Mouse (Mus musculus) kidney, adult 18-20 months (tissue): ENCODE measurements around the gene Lyzl4.
A peak's percentile ranks its signal among the peaks of the same experiment; 100 is the strongest.

Source experiments
- DNase-seq: peaks from one replicate; pipeline ENCODE4 v3.0.0; 2021

Lyzl4 gene

DNA sequence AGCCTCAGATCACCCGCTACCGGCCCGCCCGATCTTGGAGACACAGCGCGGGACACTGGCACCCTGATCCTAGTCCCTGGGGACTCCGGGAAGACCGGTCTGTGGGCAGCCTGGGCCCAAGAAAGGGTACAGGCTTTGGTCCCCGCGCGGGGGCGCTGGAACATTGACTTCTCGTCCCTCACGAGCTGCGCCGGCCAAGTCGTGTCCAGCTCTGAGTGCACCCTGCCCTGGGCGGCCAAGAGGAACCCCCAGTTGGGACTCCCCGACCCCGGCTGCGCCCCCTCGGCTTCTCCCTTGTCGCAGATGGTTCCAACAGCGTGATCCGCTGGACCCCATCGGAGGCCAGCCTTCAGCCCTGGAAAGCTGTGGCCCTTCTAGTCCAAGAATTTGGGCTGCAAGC lies at the start of gene Lyzl4:
Gene Lyzl4, minus strand, starts transcription at position 96 of the 400 bp plus-strand sequence.
- DNase-seq, result peak; percentile 81

DNA sequence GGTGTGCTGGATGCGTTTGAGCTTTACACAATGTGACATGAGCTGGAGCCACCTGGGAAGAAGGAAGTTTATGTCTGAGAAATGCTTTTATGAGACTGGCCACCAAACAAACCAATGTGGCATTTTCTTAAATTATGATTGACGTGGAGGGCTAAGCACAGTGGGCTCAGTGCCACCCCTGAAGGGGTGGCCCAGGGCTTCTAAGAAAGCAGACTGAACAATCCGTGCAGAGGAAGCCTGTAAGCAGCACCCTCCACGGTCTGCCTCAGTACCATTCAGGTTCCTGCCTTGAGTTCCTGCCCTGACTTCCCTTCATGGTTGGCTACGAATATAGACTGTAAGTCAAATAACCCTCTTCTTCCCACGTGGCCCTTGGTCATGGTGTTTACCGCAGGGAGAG lies 48.8 kb upstream of the Lyzl4 start:
- no peak for DNase-seq

DNA sequence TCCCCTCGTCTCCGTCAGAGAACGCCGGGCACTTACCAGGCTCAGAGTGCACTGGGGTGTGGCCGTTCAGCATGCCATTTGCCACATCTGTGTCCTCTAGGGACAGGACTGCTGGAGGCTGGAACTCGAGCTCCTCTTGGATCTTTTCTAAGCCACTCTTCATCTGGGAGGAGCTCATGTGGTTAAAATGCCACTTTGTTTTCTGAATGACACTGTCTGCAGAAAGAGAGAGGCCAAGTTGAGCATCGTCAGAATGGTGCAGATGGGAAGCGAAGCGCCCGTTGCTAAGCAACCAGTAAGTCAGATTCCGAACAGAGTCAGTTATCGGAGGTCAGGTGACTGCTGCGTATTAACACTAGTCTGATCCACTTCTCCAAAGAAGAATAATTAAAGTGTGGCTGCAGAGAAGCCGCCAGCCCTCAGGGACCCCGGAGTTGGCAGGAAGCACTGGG lies 48.3 kb upstream of the Lyzl4 start:
- no peak for DNase-seq

DNA sequence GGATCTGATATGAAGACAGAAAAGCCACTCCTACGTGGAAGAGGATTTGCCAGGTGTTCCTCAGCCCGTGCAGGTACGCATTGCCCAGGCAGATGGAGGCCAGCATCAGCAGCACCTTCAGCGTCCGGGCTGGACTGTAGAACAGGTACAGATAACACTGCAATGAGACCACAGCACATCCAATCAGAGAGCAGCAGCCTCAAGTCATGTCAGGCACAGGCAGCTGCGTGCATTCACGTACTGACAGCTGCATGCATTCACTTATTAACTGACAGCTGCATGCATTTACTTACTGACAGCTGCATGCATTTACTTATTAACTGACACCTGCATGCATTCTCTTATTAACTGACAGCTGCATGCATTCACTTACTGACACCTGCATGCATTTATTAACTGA lies 42.8 kb upstream of the Lyzl4 start:
- no peak for DNase-seq

DNA sequence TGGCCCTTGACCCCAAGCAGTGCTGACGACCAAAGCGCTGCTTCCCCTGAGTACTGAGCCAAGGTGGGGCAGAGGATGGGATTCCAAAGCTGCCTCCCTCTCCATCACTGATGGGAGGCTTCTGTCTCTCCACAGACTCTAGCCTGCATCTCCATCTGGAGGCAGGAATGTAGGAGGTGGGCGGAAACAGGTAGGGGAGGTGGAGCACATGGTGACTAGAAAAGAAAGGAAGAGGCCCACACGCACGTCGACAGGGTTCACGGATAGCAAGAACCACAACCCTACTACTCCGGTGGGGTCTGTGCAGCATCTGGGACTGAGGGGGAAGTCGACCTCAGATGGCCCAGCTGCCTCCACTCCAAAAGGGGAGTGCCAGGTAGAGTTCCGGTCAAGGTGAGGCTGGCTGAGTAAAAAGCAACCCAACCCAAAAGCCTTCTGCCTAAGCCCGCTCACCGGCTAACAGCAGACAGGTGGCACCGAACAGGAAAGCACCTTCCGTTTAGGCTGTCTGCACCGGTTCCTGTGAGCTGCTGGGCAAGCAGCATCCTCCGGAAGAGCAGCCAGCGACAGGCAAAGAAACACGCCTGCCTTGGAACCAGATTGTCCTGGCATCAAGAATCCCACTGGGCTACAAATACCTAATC lies 40.3 kb upstream of the Lyzl4 start:
- DNase-seq, result no peak

DNA sequence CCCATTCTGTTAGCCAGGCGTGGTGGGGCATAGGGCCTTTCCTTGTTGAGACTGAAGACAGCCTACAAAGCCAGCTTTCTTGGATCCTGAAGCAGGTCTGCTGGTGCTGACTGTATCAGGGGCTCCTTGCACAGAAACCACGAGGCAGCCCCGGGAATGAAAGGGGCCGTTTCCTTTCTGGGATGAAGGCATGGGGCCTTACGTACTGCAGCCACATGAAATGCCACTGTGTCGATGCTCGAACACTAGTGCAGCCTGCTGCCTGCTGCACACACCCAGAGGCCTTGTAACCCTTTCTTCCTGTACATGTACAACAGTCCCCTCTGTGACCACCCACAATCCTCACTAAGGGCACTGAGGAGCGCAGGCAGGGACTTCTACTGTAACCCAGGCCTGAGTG lies 39.3 kb upstream of the Lyzl4 start:
- DNase-seq, result no peak

DNA sequence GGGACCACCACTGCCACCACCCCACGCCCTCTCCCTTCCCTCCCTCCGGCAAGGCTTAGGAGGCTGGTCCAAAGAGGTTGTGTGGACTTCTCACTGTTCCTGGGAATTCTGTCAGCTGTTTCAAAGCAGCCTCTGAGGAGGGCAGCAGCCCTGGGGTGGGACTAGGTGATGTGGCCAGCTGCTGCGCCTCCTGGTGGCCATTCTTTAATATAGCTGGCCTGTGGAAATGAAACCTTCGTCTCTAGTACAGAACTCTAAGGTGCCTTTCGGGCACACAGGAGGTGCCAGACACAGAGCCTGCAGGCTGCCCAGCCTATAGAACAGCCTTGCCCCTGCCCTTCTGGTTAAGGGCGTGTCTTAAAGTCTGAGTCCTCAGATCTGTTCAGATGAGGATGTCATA lies 37.7 kb upstream of the Lyzl4 start:
- DNase-seq, result peak; percentile 41

DNA sequence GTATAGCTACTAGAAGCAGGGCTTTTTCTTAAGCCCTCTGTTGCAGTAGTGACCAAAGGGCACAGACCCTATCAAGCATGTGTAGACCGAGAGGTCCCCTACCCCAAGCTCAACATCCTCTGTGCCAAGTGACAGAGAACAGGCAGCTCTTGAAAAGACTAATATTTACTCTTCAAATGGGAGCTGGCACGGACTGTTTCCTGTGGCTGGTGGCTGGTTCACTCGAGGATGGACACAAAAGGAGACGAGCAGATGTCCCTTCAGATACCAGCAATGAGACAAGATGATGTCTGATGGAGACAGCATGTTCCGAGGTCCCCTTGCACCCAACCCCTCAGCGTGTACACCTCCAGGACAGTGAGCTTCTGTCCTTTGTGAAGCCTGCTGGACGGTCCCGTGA lies 35.6 kb upstream of the Lyzl4 start:
- no peak for DNase-seq

DNA sequence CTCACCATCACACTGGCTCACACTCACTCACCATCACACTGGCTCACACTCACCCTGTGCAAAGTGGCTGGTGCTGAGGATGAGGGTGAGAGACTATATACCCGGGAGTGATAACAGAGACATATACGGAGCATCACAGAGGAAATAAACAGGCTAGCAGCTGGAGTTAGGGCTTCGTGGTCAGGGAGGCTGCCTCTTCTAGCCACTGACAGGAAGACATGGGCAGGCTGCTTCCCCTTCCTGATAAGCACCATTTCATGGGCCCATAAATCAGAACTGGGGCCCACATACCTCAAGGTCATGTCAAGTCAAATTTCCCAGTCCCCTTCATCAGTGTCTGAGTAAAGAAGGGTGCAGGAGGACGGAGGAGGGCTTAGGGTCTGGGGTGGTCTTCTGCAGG lies 35.2 kb upstream of the Lyzl4 start:
- DNase-seq, result no peak

DNA sequence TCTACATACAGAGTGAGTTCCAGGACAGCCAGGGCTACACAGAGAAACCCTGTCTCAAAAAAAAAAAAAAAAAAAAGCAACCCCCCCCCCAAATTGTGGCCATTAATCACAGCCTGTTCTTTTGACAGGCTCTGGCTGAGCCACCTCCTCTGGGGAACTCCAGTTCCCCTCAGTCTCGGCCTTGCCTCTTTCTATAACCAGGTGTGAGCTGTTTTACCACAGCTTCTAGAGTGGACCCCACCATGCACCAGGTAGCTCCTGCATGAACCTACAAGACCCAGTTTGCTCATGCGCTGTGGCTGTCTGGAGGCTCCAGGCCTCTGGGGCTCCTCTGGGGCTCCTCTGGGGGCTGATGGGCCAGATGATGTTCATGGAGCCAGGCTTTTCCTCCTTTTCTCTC lies 33.7 kb upstream of the Lyzl4 start:
- no peak for DNase-seq

DNA sequence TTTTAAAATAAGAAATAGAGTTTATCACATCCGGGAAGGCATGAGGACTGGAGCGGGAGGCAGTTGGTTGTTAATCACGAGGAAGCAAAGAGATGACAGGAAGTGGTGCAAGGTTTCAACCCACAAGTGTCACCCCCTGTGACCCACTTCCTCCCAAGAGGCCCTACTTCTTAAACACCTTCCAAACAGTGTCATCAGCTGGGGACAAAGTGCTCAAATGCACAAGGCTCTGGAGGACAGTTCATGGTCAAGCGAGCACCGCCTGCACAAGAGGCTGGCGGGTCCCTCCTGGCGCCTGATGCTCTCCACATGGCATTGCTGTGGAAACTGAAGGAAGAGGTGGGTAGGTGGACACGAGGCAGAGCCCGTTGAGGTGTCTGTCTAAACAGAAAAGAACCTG lies 33.1 kb upstream of the Lyzl4 start:
- DNase-seq, result no peak

DNA sequence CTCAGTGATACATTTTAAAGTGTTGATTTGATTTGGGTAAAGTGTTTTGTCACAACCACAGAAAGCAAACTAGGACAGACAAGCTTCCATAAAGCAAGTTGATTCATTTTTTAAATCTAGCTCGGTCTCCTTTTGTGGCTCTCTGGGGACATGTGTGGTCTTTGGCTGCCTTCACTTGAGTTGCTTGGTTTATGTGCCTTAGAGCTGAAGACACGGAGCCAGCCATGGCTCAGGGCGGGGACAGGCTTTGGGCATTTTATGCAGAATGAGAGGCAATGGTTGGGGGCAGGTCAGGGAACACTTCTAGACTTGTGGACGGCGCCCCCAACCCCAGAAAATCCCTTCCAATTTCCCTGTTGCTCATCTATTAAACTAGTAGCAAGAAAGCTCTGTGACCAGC lies 31.8 kb upstream of the Lyzl4 start:
- no peak for DNase-seq

DNA sequence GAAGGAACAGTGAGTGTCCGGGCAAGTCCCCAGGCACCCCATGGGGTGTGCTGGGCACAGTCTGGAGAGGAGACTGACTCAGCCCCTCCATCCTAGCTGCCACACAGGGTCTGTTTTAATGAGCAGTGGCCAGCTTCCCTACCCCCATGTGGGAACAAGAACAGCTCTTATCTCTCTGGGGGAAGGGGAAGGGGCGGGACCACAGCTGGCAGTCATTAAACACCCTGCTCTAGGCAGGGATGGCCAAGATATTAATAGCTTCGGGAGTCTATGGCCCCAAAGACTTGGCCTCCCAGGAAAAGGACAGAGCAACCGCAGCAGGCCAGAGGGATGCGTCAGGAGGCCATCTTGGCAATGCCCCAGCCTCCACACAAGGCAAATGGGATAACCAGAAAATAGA lies 30.4 kb upstream of the Lyzl4 start:
- DNase-seq, result peak; percentile 16

DNA sequence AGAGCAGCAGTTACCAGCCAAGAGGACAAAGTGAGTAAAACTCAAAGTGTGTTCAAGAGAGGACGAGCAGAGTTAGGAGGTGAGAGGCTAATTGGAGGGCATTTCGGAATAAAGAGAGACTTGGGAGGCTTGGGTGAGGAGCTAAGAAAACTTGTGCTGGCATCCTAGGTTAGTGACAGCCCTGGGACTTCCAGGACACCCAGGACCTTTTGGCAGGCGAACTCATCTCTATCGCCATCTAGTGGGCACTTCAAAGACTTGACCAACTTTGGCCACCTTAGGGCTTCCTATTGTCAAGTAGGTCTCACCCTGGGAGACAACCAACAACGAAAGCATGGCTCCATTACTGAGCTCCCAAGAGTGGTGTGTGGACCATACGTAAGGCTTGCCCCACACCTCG lies 29.4 kb upstream of the Lyzl4 start:
- DNase-seq, result peak; percentile 47

DNA sequence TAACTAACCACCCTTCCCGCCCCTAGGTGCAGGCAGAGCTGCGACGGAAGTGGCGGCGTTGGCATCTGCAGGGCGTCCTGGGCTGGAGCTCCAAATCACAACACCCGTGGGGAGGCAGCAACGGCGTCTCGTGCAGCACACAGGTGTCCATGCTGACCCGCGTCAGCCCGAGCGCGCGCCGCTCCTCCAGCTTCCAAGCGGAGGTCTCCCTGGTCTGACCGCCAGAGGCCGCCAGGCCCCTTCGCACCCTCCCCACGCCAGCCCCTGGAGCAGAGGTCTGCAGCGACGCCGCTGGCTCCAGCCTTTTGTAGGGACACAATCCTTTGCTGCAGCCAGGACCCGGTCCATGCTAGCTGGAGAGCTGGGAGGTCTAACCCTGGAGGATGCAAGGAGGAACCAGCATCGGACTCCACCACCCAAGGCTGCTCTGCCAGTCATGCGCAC lies 27.5 kb upstream of the Lyzl4 start:
- DNase-seq, result peak; percentile 57

DNA sequence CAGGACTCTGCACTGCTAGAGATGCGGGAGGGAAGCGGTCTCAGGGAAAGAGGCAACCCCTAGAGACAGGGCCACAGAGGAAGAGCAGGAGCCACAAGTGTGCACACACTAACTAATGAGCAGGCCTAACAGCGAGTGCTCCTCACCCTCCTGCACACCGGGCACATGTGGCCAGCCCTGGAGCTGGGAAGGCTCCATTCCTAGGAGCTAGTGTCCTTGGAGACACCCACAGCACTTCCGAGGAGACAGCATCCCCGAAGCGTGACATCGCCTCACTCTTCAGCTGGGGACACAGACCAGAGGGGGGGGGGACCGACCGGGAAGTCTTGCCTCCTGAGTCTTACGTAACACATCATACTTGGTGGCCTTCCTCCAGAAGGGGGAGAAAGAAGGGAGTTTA lies 25.9 kb upstream of the Lyzl4 start:
- DNase-seq, result no peak

DNA sequence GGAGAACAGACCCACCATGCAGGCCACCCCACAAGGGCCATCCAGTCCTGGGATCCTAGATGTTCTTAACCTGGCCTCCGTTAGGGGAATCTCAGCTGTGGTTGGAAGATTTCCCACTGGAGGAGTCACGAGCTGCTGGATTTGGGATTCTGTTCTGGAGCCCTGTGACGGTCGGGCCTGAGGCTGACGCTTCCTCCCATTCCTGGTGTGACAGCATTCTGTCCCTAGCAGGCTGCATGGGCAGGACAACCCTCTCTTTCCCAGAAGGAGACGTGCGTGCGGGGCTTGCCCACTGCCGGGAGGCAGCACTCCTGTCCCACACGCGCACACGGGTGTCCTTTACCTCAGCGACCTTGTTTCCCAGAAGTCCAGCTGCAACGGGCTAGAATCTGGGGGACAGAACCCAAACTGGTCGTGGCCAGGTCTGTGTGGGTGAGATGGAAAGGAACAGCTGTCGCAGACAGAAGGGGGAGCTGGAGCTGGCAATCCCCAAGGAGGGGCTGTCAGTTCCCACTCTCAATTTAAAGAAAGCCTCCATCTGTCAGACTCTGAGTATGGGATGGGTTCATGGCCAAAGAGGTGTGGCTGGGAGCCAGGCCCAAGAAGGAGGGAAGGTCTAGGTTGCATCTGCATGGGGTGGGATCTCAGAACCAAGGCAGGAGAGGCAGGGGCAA lies 25.2 kb upstream of the Lyzl4 start:
- no peak for DNase-seq

DNA sequence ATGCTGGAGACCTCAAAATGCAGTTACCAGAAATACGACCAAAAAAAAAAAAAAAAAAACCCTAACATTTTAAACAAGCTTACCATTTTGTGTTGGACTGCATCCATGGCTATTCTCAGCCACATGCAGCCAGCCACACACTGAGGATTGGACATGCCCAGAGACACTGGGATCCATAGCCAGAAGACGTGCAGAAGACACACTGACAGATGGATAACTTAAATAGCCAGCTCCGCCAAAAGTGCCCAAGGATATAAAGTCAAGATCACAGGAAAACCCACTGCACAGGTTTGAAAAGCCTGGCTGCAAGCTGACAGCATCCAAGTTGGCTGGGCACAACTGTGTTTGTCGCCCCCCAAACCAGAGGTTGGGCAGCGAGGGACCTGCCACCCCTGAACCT lies 22.2 kb upstream of the Lyzl4 start:
- no peak for DNase-seq

DNA sequence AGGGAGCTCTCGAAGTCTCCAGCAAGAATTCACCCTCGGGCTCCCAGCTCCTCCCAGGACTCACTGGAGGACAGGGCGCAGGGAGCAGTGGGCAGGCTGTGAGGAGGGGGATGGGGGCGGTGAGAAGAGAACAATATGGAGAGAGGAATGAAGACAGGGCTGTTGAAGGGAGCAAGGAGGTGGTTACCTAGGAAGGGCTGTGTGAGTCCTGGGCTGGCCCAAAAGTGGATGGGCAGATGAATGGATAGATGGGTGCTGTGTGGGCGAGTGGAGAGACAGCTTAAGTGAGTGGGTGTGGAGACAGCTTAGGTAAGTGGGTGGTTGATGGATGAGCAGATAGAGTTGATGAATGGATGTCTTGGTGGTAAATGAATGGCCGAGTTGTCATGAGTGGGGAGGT lies 21.6 kb upstream of the Lyzl4 start:
- no peak for DNase-seq

DNA sequence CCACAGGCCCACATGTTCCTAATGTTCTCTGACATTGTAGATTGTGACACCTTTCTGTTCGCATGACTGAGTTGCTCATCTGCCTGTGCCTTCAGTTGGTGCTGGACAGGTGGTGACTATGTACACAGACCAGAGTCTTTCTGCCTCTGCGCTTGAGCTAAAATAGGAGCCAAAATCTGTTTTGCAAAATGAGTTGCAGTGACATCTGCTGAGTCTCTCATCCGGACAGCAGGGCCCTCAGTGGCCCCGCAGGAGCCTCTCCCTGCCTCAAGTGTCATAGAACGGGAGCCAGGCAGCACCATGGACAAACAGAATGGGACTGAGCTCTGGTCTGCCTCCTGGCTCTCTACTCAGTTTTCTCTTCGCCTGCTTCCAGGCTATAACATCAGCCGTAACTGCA lies 17.9 kb upstream of the Lyzl4 start:
- no peak for DNase-seq

DNA sequence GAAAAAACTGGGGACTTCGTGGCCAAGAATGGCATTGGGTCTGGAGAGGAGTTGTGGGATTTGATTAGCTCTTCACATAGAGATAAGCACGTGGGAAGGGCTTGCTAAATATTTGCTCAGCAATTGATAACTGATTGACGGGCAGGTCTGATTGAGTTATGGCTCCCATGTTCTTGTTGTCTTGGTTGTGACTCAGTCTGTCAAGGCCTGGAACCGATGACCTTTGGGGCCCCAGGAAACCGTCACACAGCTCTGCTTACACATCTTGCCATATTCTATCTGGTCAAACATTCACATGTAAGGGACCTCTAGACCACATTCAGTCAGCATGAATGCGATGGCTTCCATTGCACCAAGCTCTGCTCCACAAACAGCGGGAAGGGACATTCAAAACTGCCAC lies 16.4 kb upstream of the Lyzl4 start:
- no peak for DNase-seq

DNA sequence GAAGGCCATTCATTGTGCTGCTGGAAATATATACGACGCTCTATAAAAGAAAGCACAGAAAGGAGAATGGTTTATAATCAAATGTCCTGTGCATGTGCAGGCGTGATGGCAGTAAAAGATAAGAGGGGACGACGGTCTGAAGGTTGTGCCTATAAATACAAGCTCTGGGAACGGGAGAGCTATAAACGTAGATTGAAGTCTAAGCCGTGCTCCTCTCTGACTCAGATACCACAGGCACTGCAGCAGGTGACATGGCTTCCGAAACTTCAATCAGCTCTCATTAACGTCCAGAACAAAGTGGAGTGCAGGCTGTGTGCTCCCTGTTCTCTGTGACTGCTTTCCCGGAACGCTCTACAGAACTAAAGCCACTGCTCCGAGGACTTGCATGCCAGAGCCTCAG lies 15.2 kb upstream of the Lyzl4 start:
- DNase-seq, result no peak

DNA sequence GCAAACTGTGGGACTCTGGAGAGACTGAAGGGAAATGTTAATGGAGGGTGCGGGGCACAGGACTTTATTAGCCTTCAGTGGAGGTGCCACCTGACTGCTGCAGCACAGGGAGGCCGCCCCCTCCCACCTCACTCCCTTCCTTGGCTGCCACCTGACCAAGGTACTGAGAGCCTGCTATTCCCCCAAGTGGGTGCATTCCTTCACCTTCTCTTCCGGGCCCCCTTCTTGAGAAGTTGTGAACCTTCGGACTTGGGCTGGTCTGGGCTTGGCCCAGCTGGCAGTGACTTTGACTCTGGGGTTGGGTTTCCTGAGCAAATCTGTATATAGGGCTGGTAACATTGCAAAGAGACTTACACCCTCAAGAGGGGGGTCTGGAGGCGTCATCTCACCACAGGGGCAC lies 14.4 kb upstream of the Lyzl4 start:
- no peak for DNase-seq

DNA sequence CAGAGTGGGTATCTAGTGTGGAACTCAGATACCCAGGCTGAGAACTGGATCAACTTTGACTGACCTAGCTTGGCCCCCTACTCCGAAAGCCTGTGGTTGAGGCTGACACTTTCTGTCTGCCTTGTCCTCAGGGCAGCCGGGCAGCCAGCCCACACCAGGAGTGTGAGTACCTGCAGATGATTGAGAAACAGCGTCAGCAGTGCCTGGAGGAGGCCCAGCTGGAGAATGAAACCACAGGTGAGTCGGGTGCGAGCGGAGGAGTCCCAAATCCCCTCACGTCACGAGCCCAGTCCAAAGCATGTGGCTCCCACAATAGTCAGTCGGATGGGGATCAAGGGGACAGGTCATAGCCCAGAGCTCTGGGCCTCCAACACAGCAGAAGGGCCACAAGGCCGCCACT lies 11.8 kb upstream of the Lyzl4 start:
- no peak for DNase-seq

DNA sequence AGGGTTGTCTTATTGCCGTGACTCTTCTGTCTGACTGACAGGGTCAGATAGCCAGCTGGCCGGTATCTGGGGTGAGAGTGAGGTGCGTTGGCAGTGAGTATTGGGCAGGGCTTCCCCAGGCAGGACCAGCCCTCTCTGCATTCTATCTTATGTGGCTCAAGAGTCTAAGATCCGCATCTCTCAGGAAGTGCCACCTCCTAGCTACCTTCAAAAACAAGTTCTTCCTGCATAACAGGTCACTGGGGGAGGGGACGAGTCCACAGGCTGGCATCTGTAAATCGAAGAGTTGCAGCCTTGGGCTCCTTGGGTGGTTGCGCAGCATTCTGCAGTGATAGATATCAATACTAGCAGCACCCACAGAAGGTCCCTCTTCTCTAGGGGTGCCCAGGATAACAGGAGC lies 5.1 kb upstream of the Lyzl4 start:
- DNase-seq, result no peak
